Mouse (Mus musculus) forebrain, embryonic 16.5 days (tissue): Measurements from ENCODE around the gene Ms4a1. TPM values are rescaled to one million over a fixed set of nuclear protein-coding genes. Genes with fewer than 3 reads are reported as not detected.
"Not testable (repeated sequence)": the region's sequence is repeated elsewhere in the genome, so short reads cannot be mapped to it uniquely, and the experiment has no call there.

Experiments used
- ATAC-seq: fragments of 200-750 bp; cut with Nextera tagmentation; 2 replicates; pipeline ENCODE4 v1.8.0; 2017; ENCODE audit warnings: mild to moderate bottlenecking, moderate library complexity
- H3K27ac ChIP-seq: fragments of 300-500 bp; sonication (generic); 2 replicates; pipeline ENCODE4 v1.5.1; 2014; ENCODE audit warnings: low read length, control low read depth
- H3K27me3 ChIP-seq: fragments of 300-500 bp; sonication (generic); replicated peaks from 2 replicates; pipeline ENCODE4 v1.6.1; 2014; ENCODE audit warnings: low read length; ENCODE audit not compliant: control insufficient read depth, insufficient read depth
- H3K36me3 ChIP-seq: fragments of 300-500 bp; sonication (generic); 2 replicates; pipeline ENCODE4 v1.6.1; 2014; ENCODE audit not compliant: control insufficient read depth, insufficient read depth
- H3K4me1 ChIP-seq: fragments of 300-500 bp; sonication (generic); replicated peaks from 2 replicates; pipeline ENCODE4 v1.6.1; 2014; ENCODE audit warnings: low read length; ENCODE audit not compliant: control insufficient read depth, insufficient read depth
- H3K4me2 ChIP-seq: fragments of 300-500 bp; sonication (generic); 2 replicates; pipeline ENCODE4 v1.6.1; 2014; ENCODE audit warnings: mild to moderate bottlenecking, low read length, control low read depth
- H3K4me3 ChIP-seq: fragments of 300-500 bp; sonication (generic); replicated peaks from 2 replicates; pipeline ENCODE4 v1.5.1; 2014; ENCODE audit warnings: mild to moderate bottlenecking, low read length, control low read depth
- H3K9ac ChIP-seq: fragments of 300-500 bp; sonication (generic); replicated peaks from 2 replicates; pipeline ENCODE4 v1.6.1; 2014; ENCODE audit warnings: low read depth, low read length, control low read depth
- H3K9me3 ChIP-seq: fragments of 300-500 bp; sonication (generic); 2 replicates; pipeline ENCODE4 v1.6.1; 2016; ENCODE audit warnings: low read length; ENCODE audit not compliant: control insufficient read depth
- WGBS: fragments of 180-500 bp; shearing (Covaris S2); extraction: QIAGEN DNeasy Blood & Tissue Kit; methylation state at CpG from one replicate; pipeline ENCODE4 v1.1.7; 2014; 5-methylcytosine and 5-hydroxymethylcytosine counted together
- polyA plus RNA-seq: library from polyadenylated mRNA; unstranded; fragments of >200 nt; fragmentation: Nextera tagmentation; extraction: Ambion mirVana; gene quantifications from 2 replicates; pipeline ENCODE4 v1.2.1, GENCODE M21; 2015

Gene Ms4a1
- polyA plus RNA-seq, result not detected in 2 replicates

DNA sequence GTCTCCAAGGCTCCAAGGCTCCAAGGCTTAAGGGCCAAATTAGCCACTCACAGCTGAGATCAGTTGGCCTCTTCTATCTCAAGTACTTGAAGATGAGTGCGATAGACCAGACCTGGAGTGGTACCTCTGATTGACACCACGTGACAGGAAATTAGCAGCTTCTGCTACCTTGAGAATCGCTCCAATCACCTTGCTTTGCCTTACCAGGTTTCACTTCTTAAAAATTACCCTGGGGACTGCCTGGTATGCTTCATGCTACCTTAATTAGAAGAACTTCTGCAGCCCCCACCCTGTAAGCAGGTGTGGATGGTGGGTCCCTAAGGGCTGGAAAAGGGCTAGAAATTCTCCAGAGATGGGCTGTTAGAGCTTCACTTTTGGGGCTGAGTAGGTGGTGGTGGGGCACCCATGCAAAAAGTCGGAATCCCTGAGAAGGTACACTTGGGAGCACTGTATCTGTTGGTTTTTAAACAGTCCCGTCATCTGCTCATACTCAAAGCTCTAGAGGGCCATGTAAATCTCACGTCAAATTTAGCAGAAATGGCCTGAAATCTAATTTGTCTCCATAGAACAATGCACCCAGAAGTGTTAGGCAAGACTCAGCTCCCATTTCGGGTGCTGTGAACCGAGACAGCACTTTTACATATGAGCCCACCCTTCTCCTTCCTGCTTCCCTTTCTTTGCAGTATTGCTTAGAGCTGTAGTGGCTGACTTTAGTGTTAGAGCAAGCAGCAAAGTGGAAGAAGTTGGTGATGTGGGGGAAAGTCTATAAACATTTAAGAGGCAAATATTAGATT is at the start of gene Ms4a1:
Gene Ms4a1 (minus strand): TSS at position 190 of the 794 bp plus-strand sequence.
- no peaks in the 10 kb centered on the region for H3K36me3 ChIP-seq
- no peak for ATAC-seq
- 85% methylated on average over 8 of the region's 8 CpGs for WGBS
- H3K27ac ChIP-seq, result no peak within 1 kb of the TSS
- no peaks in the 10 kb centered on the region for H3K9me3 ChIP-seq
- H3K4me2 ChIP-seq, result no peak within 1 kb of the TSS
- H3K4me3 ChIP-seq, result no peak within 1 kb of the TSS
- H3K9ac ChIP-seq, result no peak within 1 kb of the TSS
- no peaks in the 10 kb centered on the region for H3K27me3 ChIP-seq
- no peaks in the 10 kb centered on the region for H3K4me1 ChIP-seq

- Histone ChIP-seq H3K27me3 (no peaks in the 10 kb centered on the region), H3K9ac (no peak within 1 kb of the TSS), H3K4me2 (no peak within 1 kb of the TSS), H3K27ac (no peak within 1 kb of the TSS), H3K9me3 (no peaks in the 10 kb centered on the region; the same call in 1 of the 2 replicates), H3K4me1 (no peaks in the 10 kb centered on the region), H3K4me3 (no peak within 1 kb of the TSS), H3K36me3 (no peaks in the 10 kb centered on the region)
- ATAC-seq, result no peak
- WGBS, result 66% methylated on average over 1 of the region's 1 CpGs
Observed at GRCm38 (mm10) chr19:11314354-11314753, 48.3 kb upstream of the Ms4a1 start, which contains the start of gene Ms4a14. Gene Ms4a14, minus strand, starts transcription at chr19:11314454.

GRCm38 (mm10) chr19:11308888-11309287 is 42.8 kb upstream of the Ms4a1 start:
- Histone ChIP-seq H3K27ac (no peak overlapping the region), H3K4me2 (no peak overlapping the region), H3K4me3 (no peak overlapping the region), H3K9me3 (no peaks in the 10 kb centered on the region), H3K36me3 (no peaks in the 10 kb centered on the region), H3K9ac (no peak overlapping the region), H3K4me1 (no peaks in the 10 kb centered on the region), H3K27me3 (no peaks in the 10 kb centered on the region)
- no peak for ATAC-seq

- 33% methylated on average over 4 of the region's 4 CpGs for WGBS
- not testable (repeated sequence) for H3K9me3 ChIP-seq, H3K9ac ChIP-seq, ATAC-seq, H3K36me3 ChIP-seq, H3K4me2 ChIP-seq, H3K4me1 ChIP-seq, H3K4me3 ChIP-seq, H3K27me3 ChIP-seq, H3K27ac ChIP-seq
Observed at GRCm38 (mm10) chr19:11299529-11299928, 33.5 kb upstream of the Ms4a1 start.

GRCm38 (mm10) chr19:11298939-11299338 is 32.9 kb upstream of the Ms4a1 start:
- Histone ChIP-seq H3K4me1 (no peaks in the 10 kb centered on the region), H3K9ac (no peak overlapping the region), H3K9me3 (no peaks in the 10 kb centered on the region), H3K4me3 (no peak overlapping the region), H3K27me3 (no peaks in the 10 kb centered on the region), H3K4me2 (no peak overlapping the region), H3K27ac (no peak overlapping the region), H3K36me3 (no peaks in the 10 kb centered on the region)
- no peak for ATAC-seq
- WGBS, result 34% methylated on average over 2 of the region's 2 CpGs

GRCm38 (mm10) chr19:11293616-11294015 is 27.6 kb upstream of the Ms4a1 start:
- not testable (repeated sequence) for H3K4me1 ChIP-seq, H3K9ac ChIP-seq, H3K4me3 ChIP-seq, ATAC-seq, H3K27me3 ChIP-seq, H3K36me3 ChIP-seq, H3K27ac ChIP-seq, H3K9me3 ChIP-seq
- WGBS, result 3% methylated on average over 3 of the region's 3 CpGs
- H3K4me2 ChIP-seq, result peak overlapping the region; percentile 52

- ATAC-seq, result no peak
- Histone ChIP-seq H3K27ac (no peak overlapping the region), H3K4me2 (peak overlapping the region; percentile 52), H3K4me1 (no peaks in the 10 kb centered on the region; the same call in 1 of the 2 replicates), H3K4me3 (peak overlapping the region; percentile 41), H3K9me3 (no peaks in the 10 kb centered on the region), H3K36me3 (no peaks in the 10 kb centered on the region), H3K9ac (peak overlapping the region; percentile 49), H3K27me3 (no peaks in the 10 kb centered on the region)
- WGBS, result 10% methylated on average over 12 of the region's 12 CpGs
Observed at GRCm38 (mm10) chr19:11292990-11293389, 26.9 kb upstream of the Ms4a1 start.

- 87% methylated on average over 2 of the region's 2 CpGs for WGBS
- Histone ChIP-seq H3K9ac (no peak within 1 kb of the TSS), H3K36me3 (no peaks in the 10 kb centered on the region), H3K27me3 (no peaks in the 10 kb centered on the region), H3K4me3 (no peak within 1 kb of the TSS), H3K4me1 (no peaks in the 10 kb centered on the region), H3K4me2 (no peak within 1 kb of the TSS), H3K27ac (no peak within 1 kb of the TSS), H3K9me3 (no peaks in the 10 kb centered on the region)
- no peak for ATAC-seq
Observed at GRCm38 (mm10) chr19:11283773-11284172, 17.7 kb upstream of the Ms4a1 start, which contains the start of gene Ms4a5. Gene Ms4a5, minus strand, starts transcription at chr19:11283873.

DNA sequence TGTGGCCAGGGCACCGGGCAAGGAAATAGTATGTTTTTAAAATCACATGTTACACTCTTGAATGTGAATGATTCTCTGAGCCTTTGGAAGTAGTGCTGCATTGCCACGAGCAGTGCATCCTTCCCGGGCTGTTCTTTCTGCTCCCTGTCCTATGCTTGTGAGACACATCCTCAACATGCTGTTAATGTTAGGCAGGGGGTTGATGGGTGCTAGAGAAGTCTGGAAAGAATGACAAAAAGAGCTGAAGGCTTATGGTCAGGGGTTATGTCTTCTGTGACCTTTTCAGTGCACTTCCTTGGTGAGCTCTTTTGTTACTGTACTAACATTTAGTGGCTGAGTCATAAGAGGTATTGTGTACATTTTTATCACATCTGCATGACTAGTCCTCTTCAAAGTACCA is 14.2 kb upstream of the Ms4a1 start:
- H3K27me3 ChIP-seq, result no peaks in the 10 kb centered on the region
- H3K4me2 ChIP-seq, result no peak overlapping the region
- no peaks in the 10 kb centered on the region for H3K4me1 ChIP-seq
- ATAC-seq, result no peak
- no peaks in the 10 kb centered on the region for H3K36me3 ChIP-seq
- no peaks in the 10 kb centered on the region for H3K9me3 ChIP-seq
- 93% methylated on average over 3 of the region's 3 CpGs for WGBS
- H3K4me3 ChIP-seq, result no peak overlapping the region
- no peak overlapping the region for H3K9ac ChIP-seq
- H3K27ac ChIP-seq, result no peak overlapping the region
